Mouse (Mus musculus) neural tube, embryonic 15.5 days (tissue): ENCODE data around the gene Myh2. TPM values are rescaled to one million over a fixed set of nuclear protein-coding genes. Genes with fewer than 3 reads are reported as not detected.
A peak's percentile ranks its signal among the peaks of the same experiment; 100 is the strongest.

Experiments
- ATAC-seq: fragments of 200-750 bp; cut with Nextera tagmentation; 2 replicates; pipeline ENCODE4 v1.8.0; 2017; ENCODE audit warnings: mild to moderate bottlenecking, moderate TSS enrichment, moderate library complexity; ENCODE audit not compliant: low FRiP score
- H3K27ac ChIP-seq: fragments of 300-500 bp; sonication (generic); replicated peaks from 2 replicates; pipeline ENCODE4 v1.5.1; 2015; ENCODE audit warnings: mild to moderate bottlenecking, inconsistent platforms
- H3K27me3 ChIP-seq: fragments of 300-500 bp; sonication (generic); replicated peaks from 2 replicates; pipeline ENCODE4 v1.6.1; 2015; ENCODE audit warnings: inconsistent platforms
- H3K36me3 ChIP-seq: fragments of 300-500 bp; sonication (generic); 2 replicates; pipeline ENCODE4 v1.6.1; 2015; ENCODE audit warnings: inconsistent platforms
- H3K4me1 ChIP-seq: fragments of 300-500 bp; sonication (generic); 2 replicates; pipeline ENCODE4 v1.6.1; 2015; ENCODE audit warnings: inconsistent platforms
- H3K4me2 ChIP-seq: fragments of 300-500 bp; sonication (generic); 2 replicates; pipeline ENCODE4 v1.6.1; 2015; ENCODE audit warnings: inconsistent platforms, mild to moderate bottlenecking, moderate library complexity
- H3K4me3 ChIP-seq: fragments of 300-500 bp; sonication (generic); replicated peaks from 2 replicates; pipeline ENCODE4 v1.5.1; 2015; ENCODE audit warnings: mild to moderate bottlenecking, inconsistent platforms
- H3K9ac ChIP-seq: fragments of 300-500 bp; sonication (generic); replicated peaks from 2 replicates; pipeline ENCODE4 v1.6.1; 2015; ENCODE audit warnings: mild to moderate bottlenecking, inconsistent platforms
- H3K9me3 ChIP-seq: fragments of 300-500 bp; sonication (generic); replicated peaks from 2 replicates; pipeline ENCODE4 v1.6.1; 2016; ENCODE audit warnings: inconsistent platforms
- WGBS: fragments of 180-500 bp; shearing (Covaris S2); methylation state at CpG from one replicate; pipeline ENCODE4 v1.1.7; 2015; ENCODE audit warnings: mixed read lengths; 5-methylcytosine and 5-hydroxymethylcytosine counted together
- polyA plus RNA-seq: library from polyadenylated mRNA; unstranded; fragments of >200 nt; fragmentation: Nextera tagmentation; extraction: Ambion mirVana; gene quantifications from 2 replicates; pipeline ENCODE4 v1.2.1, GENCODE M21; 2015

Gene Myh2
- 0.20 and 0.22 TPM in 2 replicates for polyA plus RNA-seq

DNA sequence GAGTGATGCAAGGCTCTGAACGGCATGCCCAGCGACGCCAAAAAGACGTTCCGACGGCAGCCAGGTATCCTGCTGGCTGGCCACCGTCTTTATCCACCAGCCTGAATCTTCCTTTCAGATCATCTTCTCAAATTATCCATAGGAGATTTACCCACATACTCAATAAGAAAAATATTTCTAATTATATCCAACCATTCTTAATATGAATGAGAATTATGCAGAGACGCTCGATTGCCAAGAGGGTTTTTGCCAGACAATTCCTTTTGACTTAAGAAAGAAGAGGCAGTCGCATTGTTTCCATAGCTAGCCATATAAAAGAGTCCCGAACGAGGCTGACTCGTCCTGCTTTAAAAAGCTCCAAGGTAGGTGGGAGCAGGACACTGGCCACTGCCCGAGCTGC, at the start of gene Myh2:
Myh2 (plus strand) TSS at position 301 of the 400 bp plus-strand sequence.
- Histone ChIP-seq H3K4me1 (no peaks in the 10 kb centered on the region), H3K9ac (no peak within 1 kb of the TSS), H3K36me3 (no peaks in the 10 kb centered on the region), H3K27ac (no peak within 1 kb of the TSS), H3K9me3 (no peaks in the 10 kb centered on the region), H3K4me2 (no peak within 1 kb of the TSS), H3K27me3 (no peaks in the 10 kb centered on the region), H3K4me3 (no peak within 1 kb of the TSS)
- WGBS, result 67% methylated on average over 14 of the region's 14 CpGs
- no peak for ATAC-seq

DNA sequence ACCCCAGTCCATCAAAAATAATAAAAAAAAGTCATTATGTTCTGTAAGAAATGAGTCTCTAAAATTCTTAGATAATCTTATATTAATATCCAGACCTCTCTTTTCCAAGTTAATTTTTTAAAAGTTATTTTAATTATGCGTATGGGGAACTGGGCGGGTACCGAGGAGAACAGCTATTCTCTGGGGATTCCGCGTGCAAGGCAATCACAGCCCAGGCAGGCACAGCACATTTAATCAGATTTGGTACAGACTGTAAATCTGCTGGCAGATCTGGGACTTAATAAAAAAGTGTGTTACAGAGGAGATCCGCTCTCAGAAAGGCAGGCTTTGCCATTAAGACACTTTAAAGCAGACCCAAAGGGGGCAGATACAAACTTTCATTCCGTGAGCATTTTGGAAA, 45.9 kb upstream of the Myh2 start:
- no peaks in the 10 kb centered on the region for H3K9me3 ChIP-seq
- H3K4me1 ChIP-seq, result peaks cover 14% of the 10 kb centered on the region
- H3K27ac ChIP-seq, result no peak overlapping the region
- no peak overlapping the region for H3K4me3 ChIP-seq
- ATAC-seq, result no peak
- no peaks in the 10 kb centered on the region for H3K27me3 ChIP-seq
- WGBS, result 28% methylated on average over 7 of the region's 7 CpGs
- no peaks in the 10 kb centered on the region for H3K36me3 ChIP-seq
- H3K4me2 ChIP-seq, result peak overlapping the region; percentile 9
- no peak overlapping the region for H3K9ac ChIP-seq

DNA sequence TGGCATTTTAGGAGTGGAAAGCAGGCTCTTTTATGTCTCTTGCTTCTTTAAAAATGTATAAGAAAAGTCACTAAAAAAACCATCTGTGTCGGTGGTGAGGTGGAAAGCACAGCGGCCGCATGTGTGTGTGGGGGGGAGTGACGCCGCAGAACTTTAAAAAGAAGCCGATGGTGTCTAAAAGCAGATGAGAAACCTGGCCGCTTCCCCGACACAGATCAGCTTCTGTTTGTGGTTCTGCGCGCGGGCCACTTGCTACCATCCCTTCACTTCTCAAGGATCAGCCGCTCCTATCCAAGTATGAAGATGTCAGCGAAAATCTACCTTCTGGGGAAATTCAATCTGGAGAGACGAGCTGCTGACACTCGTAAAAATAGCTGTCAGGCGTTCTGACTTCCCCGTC, 45.5 kb upstream of the Myh2 start:
- Histone ChIP-seq H3K9ac (no peak overlapping the region), H3K27me3 (no peaks in the 10 kb centered on the region), H3K4me2 (peak overlapping the region; percentile 9), H3K36me3 (no peaks in the 10 kb centered on the region), H3K4me3 (no peak overlapping the region), H3K9me3 (no peaks in the 10 kb centered on the region), H3K27ac (no peak overlapping the region), H3K4me1 (peaks cover 11% of the 10 kb centered on the region)
- ATAC-seq, result no peak
- WGBS, result 36% methylated on average over 17 of the region's 17 CpGs

DNA sequence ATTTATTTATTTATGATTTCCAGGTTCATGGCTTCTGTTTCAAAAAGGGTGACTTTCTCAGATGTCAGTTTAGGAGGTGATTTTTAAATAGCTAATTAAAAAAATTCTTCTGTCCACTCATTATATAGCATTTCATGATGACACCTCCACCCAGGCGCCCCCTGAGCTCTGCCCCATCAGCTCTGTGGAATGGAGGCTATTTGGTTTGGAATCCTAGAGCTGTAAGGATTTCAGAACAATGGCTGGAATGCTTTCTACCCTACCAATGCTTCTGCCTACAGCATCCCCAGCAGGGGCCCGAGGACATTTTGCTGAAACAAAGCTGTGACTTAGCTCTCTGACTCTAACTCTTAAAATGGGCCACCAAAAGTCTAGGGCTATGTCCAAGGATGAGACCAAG, 37.3 kb upstream of the Myh2 start:
- H3K4me1 ChIP-seq, result no peaks in the 10 kb centered on the region
- no peak for ATAC-seq
- H3K36me3 ChIP-seq, result no peaks in the 10 kb centered on the region
- no peak overlapping the region for H3K4me3 ChIP-seq
- no peak overlapping the region for H3K9ac ChIP-seq
- H3K27ac ChIP-seq, result no peak overlapping the region
- H3K9me3 ChIP-seq, result no peaks in the 10 kb centered on the region
- WGBS, result 79% methylated on average over 2 of the region's 2 CpGs
- no peak overlapping the region for H3K4me2 ChIP-seq
- no peaks in the 10 kb centered on the region for H3K27me3 ChIP-seq

DNA sequence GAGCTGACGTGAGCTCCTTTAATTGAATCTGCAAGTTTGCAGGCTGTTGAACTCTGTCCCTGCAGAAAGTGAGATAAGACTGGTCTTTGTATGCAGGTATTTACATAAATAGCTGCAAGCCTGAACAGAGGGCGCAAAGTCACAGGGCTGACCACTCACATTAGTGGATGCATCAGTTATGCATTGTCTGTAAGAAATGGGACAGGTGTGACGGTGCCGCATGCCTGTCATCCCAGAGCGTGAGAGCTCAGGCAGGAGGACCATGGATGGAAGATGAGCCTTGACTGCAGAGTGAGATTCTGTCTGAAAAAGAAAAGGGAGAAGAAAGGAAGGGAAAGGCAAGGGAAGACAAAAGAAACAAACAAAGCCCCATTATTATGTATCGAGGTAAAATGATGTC, 36.2 kb upstream of the Myh2 start:
- H3K4me2 ChIP-seq, result no peak overlapping the region
- no peak for ATAC-seq
- no peaks in the 10 kb centered on the region for H3K36me3 ChIP-seq
- H3K4me1 ChIP-seq, result no peaks in the 10 kb centered on the region
- no peaks in the 10 kb centered on the region for H3K9me3 ChIP-seq
- 80% methylated on average over 6 of the region's 6 CpGs for WGBS
- H3K27me3 ChIP-seq, result no peaks in the 10 kb centered on the region
- no peak overlapping the region for H3K4me3 ChIP-seq
- H3K27ac ChIP-seq, result no peak overlapping the region
- H3K9ac ChIP-seq, result no peak overlapping the region

DNA sequence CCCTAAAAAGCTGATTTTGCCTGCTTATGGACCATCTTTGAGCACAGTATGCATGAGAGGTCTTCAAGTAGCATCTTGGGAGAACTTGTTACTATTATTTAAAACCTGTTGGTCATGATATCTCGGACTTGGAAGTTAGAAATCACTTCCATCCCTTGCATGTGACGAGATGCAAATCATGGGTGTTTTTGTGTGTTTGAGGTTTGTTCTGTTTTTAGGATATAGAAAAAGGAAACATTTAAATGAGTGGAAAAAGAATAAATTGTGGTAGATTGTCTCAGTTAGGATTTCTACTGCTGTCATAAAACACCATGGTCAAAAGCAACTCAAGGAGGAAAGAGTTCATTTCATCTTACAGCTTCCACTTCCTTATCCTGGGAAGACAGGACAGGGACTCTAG, 35.3 kb upstream of the Myh2 start:
- Histone ChIP-seq H3K9me3 (no peaks in the 10 kb centered on the region), H3K4me3 (no peak overlapping the region), H3K27ac (no peak overlapping the region), H3K4me1 (no peaks in the 10 kb centered on the region), H3K27me3 (no peaks in the 10 kb centered on the region), H3K4me2 (no peak overlapping the region), H3K9ac (no peak overlapping the region), H3K36me3 (no peaks in the 10 kb centered on the region)
- WGBS, result 92% methylated on average over 2 of the region's 2 CpGs
- ATAC-seq, result no peak

DNA sequence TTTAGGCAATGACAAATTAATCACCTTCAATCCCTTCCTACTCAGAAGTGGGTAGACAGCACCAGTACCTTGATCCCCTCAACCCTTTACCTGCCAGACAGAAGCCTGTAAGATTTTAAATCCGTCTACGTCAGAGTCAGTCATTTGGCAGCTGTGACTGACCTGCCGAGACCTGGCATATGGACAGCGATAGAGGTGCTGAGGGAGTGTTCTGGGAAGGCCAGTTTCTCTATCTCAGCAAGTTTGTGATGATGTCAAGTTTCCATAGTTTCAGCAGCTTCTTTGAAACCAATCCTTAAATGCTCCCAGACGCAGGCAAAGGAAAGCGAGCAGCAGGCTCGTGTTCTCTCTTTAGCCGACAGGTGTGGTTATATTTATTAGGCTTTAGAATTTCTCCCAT, 31.3 kb upstream of the Myh2 start:
- no peak for ATAC-seq
- Histone ChIP-seq H3K4me1 (no peaks in the 10 kb centered on the region), H3K9ac (no peak overlapping the region), H3K27me3 (no peaks in the 10 kb centered on the region), H3K4me3 (no peak overlapping the region), H3K4me2 (no peak overlapping the region), H3K36me3 (no peaks in the 10 kb centered on the region), H3K27ac (no peak overlapping the region), H3K9me3 (no peaks in the 10 kb centered on the region)
- WGBS, result 83% methylated on average over 8 of the region's 8 CpGs

DNA sequence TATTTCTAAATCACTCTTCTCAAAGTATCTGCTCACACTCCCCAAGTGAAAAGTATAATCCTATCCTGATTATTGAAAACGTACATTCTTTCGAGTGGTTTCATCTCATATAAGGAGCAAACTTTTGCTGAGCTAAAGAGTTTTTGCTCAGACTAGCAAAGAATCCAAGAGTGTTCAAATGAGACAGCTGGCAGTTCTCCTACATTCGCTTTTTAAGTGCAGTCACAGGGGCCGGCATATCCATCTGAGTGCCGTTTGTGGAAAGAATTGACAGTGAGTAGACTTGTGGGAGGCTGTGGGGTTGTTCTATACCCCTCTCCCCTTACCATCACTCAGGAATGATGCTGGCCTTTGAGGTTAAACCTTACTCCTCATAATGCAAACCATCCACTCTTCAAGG, 30.7 kb upstream of the Myh2 start:
- H3K4me2 ChIP-seq, result no peak overlapping the region
- 85% methylated on average over 5 of the region's 5 CpGs for WGBS
- no peak overlapping the region for H3K4me3 ChIP-seq
- no peaks in the 10 kb centered on the region for H3K27me3 ChIP-seq
- H3K36me3 ChIP-seq, result no peaks in the 10 kb centered on the region
- H3K27ac ChIP-seq, result no peak overlapping the region
- H3K9me3 ChIP-seq, result no peaks in the 10 kb centered on the region
- no peak for ATAC-seq
- H3K4me1 ChIP-seq, result no peaks in the 10 kb centered on the region
- H3K9ac ChIP-seq, result no peak overlapping the region

DNA sequence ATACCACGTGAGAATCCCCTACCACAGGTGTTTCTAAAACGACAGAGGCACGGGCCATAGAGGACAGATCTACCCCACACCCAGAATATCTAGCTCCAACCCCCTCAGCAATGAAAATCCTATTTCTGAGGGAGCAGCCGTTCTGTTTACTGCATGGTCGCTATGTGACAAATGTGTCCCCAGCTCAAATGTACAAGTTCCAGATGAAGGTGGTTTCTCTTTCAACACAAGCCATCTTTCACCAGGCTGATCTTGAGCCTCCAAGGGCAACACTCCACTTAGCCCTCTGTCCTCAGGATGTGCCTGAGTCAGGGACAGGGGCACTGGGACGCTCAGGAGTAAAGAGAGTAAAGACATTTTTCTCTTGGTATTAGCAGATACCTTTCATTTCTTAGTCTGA, 29.8 kb upstream of the Myh2 start:
- H3K9ac ChIP-seq, result no peak overlapping the region
- no peak overlapping the region for H3K27ac ChIP-seq
- H3K4me2 ChIP-seq, result no peak overlapping the region
- H3K4me1 ChIP-seq, result no peaks in the 10 kb centered on the region
- H3K36me3 ChIP-seq, result no peaks in the 10 kb centered on the region
- no peak for ATAC-seq
- H3K4me3 ChIP-seq, result no peak overlapping the region
- H3K9me3 ChIP-seq, result no peaks in the 10 kb centered on the region
- WGBS, result 83% methylated on average over 6 of the region's 6 CpGs
- H3K27me3 ChIP-seq, result no peaks in the 10 kb centered on the region

DNA sequence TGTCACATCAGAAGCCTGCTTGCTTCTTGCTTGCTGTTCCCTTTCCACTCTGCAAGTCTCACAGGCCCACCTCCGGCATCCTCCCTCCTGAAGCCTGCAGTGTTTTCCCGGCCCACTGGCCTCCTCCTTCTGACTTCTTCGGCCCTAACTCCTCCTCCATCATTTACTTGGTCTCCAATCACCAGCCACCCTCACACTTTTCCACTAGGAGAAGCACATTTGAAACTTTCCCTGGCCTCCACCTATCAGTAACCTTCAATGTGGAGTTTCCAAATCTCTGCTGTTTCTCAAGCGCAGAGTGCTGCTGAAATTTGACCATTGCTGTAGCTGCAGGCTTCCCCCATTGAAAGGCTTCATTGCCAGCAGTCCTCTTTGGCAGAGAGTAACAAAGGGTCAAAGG, 28.8 kb upstream of the Myh2 start:
- Histone ChIP-seq H3K4me2 (no peak overlapping the region), H3K27ac (no peak overlapping the region), H3K36me3 (no peaks in the 10 kb centered on the region), H3K9ac (no peak overlapping the region), H3K9me3 (no peaks in the 10 kb centered on the region), H3K27me3 (no peaks in the 10 kb centered on the region), H3K4me3 (no peak overlapping the region), H3K4me1 (no peaks in the 10 kb centered on the region)
- no peak for ATAC-seq
- WGBS, result 72% methylated on average over 4 of the region's 4 CpGs

DNA sequence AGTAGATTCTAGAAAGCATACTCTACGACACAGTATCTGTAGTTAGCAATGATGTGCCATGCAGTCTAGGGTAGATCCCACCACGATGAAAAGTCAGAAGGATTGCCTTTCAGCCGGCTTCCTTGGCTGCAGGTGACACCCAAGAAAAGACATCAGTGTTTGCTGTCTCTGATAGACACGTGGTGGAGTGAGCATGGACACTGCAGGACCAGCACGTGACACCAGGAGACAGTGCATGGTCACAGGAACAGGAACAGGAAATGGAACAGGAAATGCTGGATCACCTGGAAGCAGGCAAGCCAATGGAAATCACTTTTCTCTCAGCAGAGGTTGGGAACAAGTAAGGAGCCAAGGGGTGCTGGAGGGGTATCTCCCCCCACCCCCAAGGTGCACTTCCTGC, 27.8 kb upstream of the Myh2 start:
- Histone ChIP-seq H3K9me3 (no peaks in the 10 kb centered on the region), H3K9ac (no peak overlapping the region), H3K4me2 (no peak overlapping the region), H3K4me1 (no peaks in the 10 kb centered on the region), H3K4me3 (no peak overlapping the region), H3K36me3 (no peaks in the 10 kb centered on the region), H3K27me3 (no peaks in the 10 kb centered on the region), H3K27ac (no peak overlapping the region)
- no peak for ATAC-seq
- 80% methylated on average over 5 of the region's 5 CpGs for WGBS

DNA sequence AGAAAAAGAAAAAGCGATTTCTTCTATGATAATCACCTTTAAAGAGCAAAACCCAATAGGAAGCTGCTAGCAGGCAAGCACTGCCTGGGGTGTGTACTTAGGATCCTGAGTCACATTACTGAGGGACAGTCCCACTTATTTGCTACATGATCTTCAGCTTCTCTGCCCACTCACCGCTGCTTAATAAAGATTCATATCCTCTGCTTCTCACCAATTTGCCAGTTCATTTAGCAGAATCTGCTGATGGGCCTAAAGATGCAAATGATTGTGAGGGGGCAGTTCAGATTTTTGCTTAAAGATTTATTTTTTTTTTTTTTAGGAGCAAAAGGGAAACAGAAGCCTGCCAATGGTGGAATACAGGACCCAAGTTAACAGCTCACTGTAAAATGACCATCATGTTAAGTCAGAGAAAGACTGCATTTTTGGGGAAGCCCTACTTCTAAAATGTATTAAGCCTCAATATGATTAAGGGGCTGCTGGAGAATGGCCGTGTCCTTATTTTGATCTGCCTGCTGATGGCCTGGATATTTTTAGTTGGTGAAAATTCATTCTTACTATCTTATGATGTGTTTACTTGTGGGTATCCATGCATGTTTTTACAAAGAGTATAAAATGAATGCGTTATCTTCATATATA, 26.8 kb upstream of the Myh2 start:
- Histone ChIP-seq H3K9ac (no peak overlapping the region), H3K27me3 (no peaks in the 10 kb centered on the region), H3K4me3 (no peak overlapping the region), H3K4me1 (no peaks in the 10 kb centered on the region), H3K36me3 (no peaks in the 10 kb centered on the region), H3K27ac (no peak overlapping the region), H3K4me2 (no peak overlapping the region), H3K9me3 (no peaks in the 10 kb centered on the region)
- WGBS, result 81% methylated on average over 4 of the region's 4 CpGs
- no peak for ATAC-seq
